Mouse (Mus musculus): Measurements from ENCODE around the gene Cfap126. TPM values are rescaled to one million over a fixed set of nuclear protein-coding genes. Genes with fewer than 3 reads are reported as not detected.
"Not testable (repeated sequence)": the region's sequence is repeated elsewhere in the genome, so short reads cannot be mapped to it uniquely, and the experiment has no call there.

The Cfap126 gene
- total RNA-seq, 2 experiments from 2014 or later: 0.52 to 1.5 TPM

GRCm38 (mm10) chr1:171120893-171121292 is 7.2 kb downstream of the Cfap126 start:
- DNase-seq (ENCODE audit: extremely low spot score in 1 of 2, low spot score in 1 of 2): no peak

- no peak for DNase-seq (ENCODE audit: extremely low spot score in 1 of 2, low spot score in 1 of 2)
These were observed 8.1 kb downstream of the Cfap126 start for GRCm38 (mm10) chr1:171121839-171122238.

- no peak for DNase-seq (ENCODE audit: extremely low spot score in 1 of 2, low spot score in 1 of 2)
These were observed 9.2 kb downstream of the Cfap126 start for GRCm38 (mm10) chr1:171122932-171123331.

GRCm38 (mm10) chr1:171124398-171124797 is 10.7 kb downstream of the Cfap126 start:
- DNase-seq (ENCODE audit: extremely low spot score in 1 of 2, low spot score in 1 of 2): no peak

GRCm38 (mm10) chr1:171129251-171129650 is 15.5 kb downstream of the Cfap126 start:
- DNase-seq (ENCODE audit: extremely low spot score in 1 of 2, low spot score in 1 of 2): peak in 1 of 2 experiments; percentile 24

- DNase-seq (ENCODE audit: extremely low spot score in 1 of 2, low spot score in 1 of 2): no peak
These were observed 17.3 kb downstream of the Cfap126 start for GRCm38 (mm10) chr1:171130971-171131370.

- no peak for DNase-seq (ENCODE audit: extremely low spot score in 1 of 2, low spot score in 1 of 2)
These were observed 21.9 kb downstream of the Cfap126 start for GRCm38 (mm10) chr1:171135600-171135999.

GRCm38 (mm10) chr1:171137486-171138155 is 23.9 kb downstream of the Cfap126 start:
- not testable (repeated sequence) for DNase-seq (ENCODE audit: extremely low spot score in 1 of 2, low spot score in 1 of 2)

- not testable (repeated sequence) for DNase-seq (ENCODE audit: extremely low spot score in 1 of 2, low spot score in 1 of 2)
These were observed 29.3 kb downstream of the Cfap126 start for GRCm38 (mm10) chr1:171142981-171143380.

GRCm38 (mm10) chr1:171149974-171150760 is 36.4 kb downstream of the Cfap126 start, which contains the start of the genes Sdhc and Mpz:
Gene Sdhc (minus strand): TSS chr1:171150603.
Gene Mpz (plus strand): TSS chr1:171150711.
- peak; percentile 88 to 91 for DNase-seq (ENCODE audit: extremely low spot score in 1 of 2, low spot score in 1 of 2)

- peak; percentile 14 to 25 for DNase-seq (ENCODE audit: extremely low spot score in 1 of 2, low spot score in 1 of 2)
These were observed 37.2 kb downstream of the Cfap126 start for GRCm38 (mm10) chr1:171150838-171151391.

- DNase-seq (ENCODE audit: extremely low spot score in 1 of 2, low spot score in 1 of 2): no peak
These were observed 38.2 kb downstream of the Cfap126 start for GRCm38 (mm10) chr1:171151966-171152365.

GRCm38 (mm10) chr1:171156644-171157043 is 42.9 kb downstream of the Cfap126 start:
- no peak for DNase-seq (ENCODE audit: extremely low spot score in 1 of 2, low spot score in 1 of 2)

- no peak for DNase-seq (ENCODE audit: extremely low spot score in 1 of 2, low spot score in 1 of 2)
These were observed 44.2 kb downstream of the Cfap126 start for GRCm38 (mm10) chr1:171157965-171158364.

- DNase-seq (ENCODE audit: extremely low spot score in 1 of 2, low spot score in 1 of 2): no peak
These were observed 45.8 kb downstream of the Cfap126 start for GRCm38 (mm10) chr1:171159485-171159975.

- no peak for DNase-seq (ENCODE audit: extremely low spot score in 1 of 2, low spot score in 1 of 2)
These were observed 48.8 kb downstream of the Cfap126 start for GRCm38 (mm10) chr1:171162526-171162925.

- no peak for DNase-seq (ENCODE audit: extremely low spot score in 1 of 2, low spot score in 1 of 2)
These were observed 50.5 kb downstream of the Cfap126 start for GRCm38 (mm10) chr1:171164258-171164657.

GRCm38 (mm10) chr1:171165629-171166345 is 52.1 kb downstream of the Cfap126 start:
- DNase-seq (ENCODE audit: extremely low spot score in 1 of 2, low spot score in 1 of 2): no peak

- no peak for DNase-seq (ENCODE audit: extremely low spot score in 1 of 2, low spot score in 1 of 2)
These were observed 55.2 kb downstream of the Cfap126 start for GRCm38 (mm10) chr1:171168906-171169305.

- no peak for DNase-seq (ENCODE audit: extremely low spot score in 1 of 2, low spot score in 1 of 2)
These were observed 56.2 kb downstream of the Cfap126 start for GRCm38 (mm10) chr1:171169913-171170312.

Data from layer of hippocampus, postnatal 25 days (tissue).